Mouse (Mus musculus) testis, adult 2 months (tissue): ENCODE measurements at regions not wholly inside any gene's neighbourhood (a gene's known extent, or its start where the extent isn't known, plus 50 kb on each side); places are given as distances from the start of the nearest gene placed in this dataset.

Experiments
- CTCF ChIP-seq: fragments of 200-500 bp; IDR thresholded peaks from 2 replicates; pipeline ENCODE4 v1.5.1; 2012; ENCODE audit warnings: low read depth, mild to moderate bottlenecking, inconsistent platforms, low read length, moderate library complexity; ENCODE audit not compliant: control insufficient read depth, insufficient read depth, insufficient replicate concordance
- POLR2A ChIP-seq: fragments of 200-500 bp; IDR thresholded peaks from 2 replicates; pipeline ENCODE4 v1.6.1; 2012; ENCODE audit warnings: low read depth, mild to moderate bottlenecking, inconsistent platforms, low read length, moderate library complexity; ENCODE audit not compliant: control insufficient read depth

GRCm38 (mm10) chr10:17529851-17530509 lies 193.0 kb upstream of the Cited2 start:
- TF ChIP-seq POLR2A (no peak), CTCF (no peak)
